Mouse (Mus musculus): Measurements from ENCODE around the gene Slc17a3. TPM values are rescaled to one million over a fixed set of nuclear protein-coding genes. Genes with fewer than 3 reads are reported as not detected.

Slc17a3 gene
- polyA plus RNA-seq, 1 experiment from 2014 or later, result 0.27 TPM

GRCm38 (mm10) chr13:23892592-23893268, 53.5 kb downstream of the Slc17a3 start:
- Histone ChIP-seq H3K4me3 (replicated peaks; ENCODE audit: low read length) (no peak overlapping the region), H3K9ac (ENCODE audit: low read length) (no peak overlapping the region), H3K4me1 (ENCODE audit: control insufficient read depth, insufficient read depth, low read length) (no peaks in the 10 kb centered on the region), H3K9me3 (replicated peaks; ENCODE audit: control insufficient read depth, low read length) (no peaks in the 10 kb centered on the region), H3K36me3 (ENCODE audit: control insufficient read depth, insufficient read depth, low read length) (no peaks in the 10 kb centered on the region), H3K4me2 (ENCODE audit: low read depth, low read length) (no peak overlapping the region), H3K27ac (ENCODE audit: low read length) (no peak overlapping the region), H3K27me3 (ENCODE audit: control insufficient read depth, insufficient read depth, low read length) (no peaks in the 10 kb centered on the region)
- WGBS, result 35% methylated on average over 9 of the region's 9 CpGs
- ATAC-seq (ENCODE audit: insufficient read depth, low FRiP score), result no peak

- Histone ChIP-seq H3K9ac (ENCODE audit: low read length) (no peak overlapping the region), H3K27ac (ENCODE audit: low read length) (no peak overlapping the region), H3K4me1 (ENCODE audit: control insufficient read depth, insufficient read depth, low read length) (no peaks in the 10 kb centered on the region), H3K4me2 (ENCODE audit: low read depth, low read length) (no peak overlapping the region), H3K36me3 (ENCODE audit: control insufficient read depth, insufficient read depth, low read length) (no peaks in the 10 kb centered on the region), H3K4me3 (replicated peaks; ENCODE audit: low read length) (no peak overlapping the region), H3K9me3 (replicated peaks; ENCODE audit: control insufficient read depth, low read length) (no peaks in the 10 kb centered on the region), H3K27me3 (ENCODE audit: control insufficient read depth, insufficient read depth, low read length) (no peaks in the 10 kb centered on the region)
- no peak for ATAC-seq (ENCODE audit: insufficient read depth, low FRiP score)
- 40% methylated on average over 4 of the region's 4 CpGs for WGBS
Measured at GRCm38 (mm10) chr13:23893269-23893593, 54.0 kb downstream of the Slc17a3 start.

GRCm38 (mm10) chr13:23898242-23898641, 59.0 kb downstream of the Slc17a3 start:
- no peaks in the 10 kb centered on the region for H3K4me1 ChIP-seq (ENCODE audit: control insufficient read depth, insufficient read depth, low read length)
- H3K27ac ChIP-seq (ENCODE audit: low read length), result no peak overlapping the region
- H3K36me3 ChIP-seq (ENCODE audit: control insufficient read depth, insufficient read depth, low read length), result no peaks in the 10 kb centered on the region
- H3K4me3 ChIP-seq (replicated peaks; ENCODE audit: low read length), result no peak overlapping the region
- H3K9me3 ChIP-seq (replicated peaks; ENCODE audit: control insufficient read depth, low read length), result no peaks in the 10 kb centered on the region
- H3K27me3 ChIP-seq (ENCODE audit: control insufficient read depth, insufficient read depth, low read length), result no peaks in the 10 kb centered on the region
- ATAC-seq (ENCODE audit: insufficient read depth, low FRiP score), result no peak
- H3K4me2 ChIP-seq (ENCODE audit: low read depth, low read length), result no peak overlapping the region
- no peak overlapping the region for H3K9ac ChIP-seq (ENCODE audit: low read length)
- WGBS, result 41% methylated on average over 6 of the region's 6 CpGs

GRCm38 (mm10) chr13:23906906-23907305, 67.7 kb downstream of the Slc17a3 start:
- H3K4me1 ChIP-seq (ENCODE audit: control insufficient read depth, insufficient read depth, low read length), result no peaks in the 10 kb centered on the region
- no peak overlapping the region for H3K27ac ChIP-seq (ENCODE audit: low read length)
- no peaks in the 10 kb centered on the region for H3K36me3 ChIP-seq (ENCODE audit: control insufficient read depth, insufficient read depth, low read length)
- ATAC-seq (ENCODE audit: insufficient read depth, low FRiP score), result no peak
- 94% methylated on average over 5 of the region's 5 CpGs for WGBS
- no peak overlapping the region for H3K9ac ChIP-seq (ENCODE audit: low read length)
- no peaks in the 10 kb centered on the region for H3K9me3 ChIP-seq (replicated peaks; ENCODE audit: control insufficient read depth, low read length)
- H3K4me3 ChIP-seq (replicated peaks; ENCODE audit: low read length), result no peak overlapping the region
- no peak overlapping the region for H3K4me2 ChIP-seq (ENCODE audit: low read depth, low read length)
- no peaks in the 10 kb centered on the region for H3K27me3 ChIP-seq (ENCODE audit: control insufficient read depth, insufficient read depth, low read length)

- Histone ChIP-seq H3K27ac (ENCODE audit: low read length) (no peak overlapping the region), H3K9ac (ENCODE audit: low read length) (no peak overlapping the region), H3K4me2 (ENCODE audit: low read depth, low read length) (no peak overlapping the region), H3K4me3 (replicated peaks; ENCODE audit: low read length) (no peak overlapping the region), H3K4me1 (ENCODE audit: control insufficient read depth, insufficient read depth, low read length) (no peaks in the 10 kb centered on the region), H3K27me3 (ENCODE audit: control insufficient read depth, insufficient read depth, low read length) (no peaks in the 10 kb centered on the region), H3K36me3 (ENCODE audit: control insufficient read depth, insufficient read depth, low read length) (no peaks in the 10 kb centered on the region), H3K9me3 (replicated peaks; ENCODE audit: control insufficient read depth, low read length) (no peaks in the 10 kb centered on the region)
- no peak for ATAC-seq (ENCODE audit: insufficient read depth, low FRiP score)
- WGBS, result 75% methylated on average over 5 of the region's 5 CpGs
Measured at GRCm38 (mm10) chr13:23910121-23910520, 70.9 kb downstream of the Slc17a3 start.

Other genes starting within 250 kb of the Slc17a3 start
- gene Hist1h2be, start 218.3 kb upstream of the Slc17a3 start, polyA plus RNA-seq (2015; fragmentation: Nextera tagmentation; extraction: Ambion mirVana), result 2.8 and 3.0 TPM in 2 replicates
- 11.3 and 16.6 TPM in 2 replicates for gene Hist1h1e, start 216.9 kb upstream of the Slc17a3 start, polyA plus RNA-seq (2015; fragmentation: Nextera tagmentation; extraction: Ambion mirVana)
- gene Hist1h2ac, start 155.5 kb upstream of the Slc17a3 start, polyA plus RNA-seq (2015; fragmentation: Nextera tagmentation; extraction: Ambion mirVana), result 1.7 TPM in 2 replicates
- gene Hist1h2bc, start 155.2 kb upstream of the Slc17a3 start, polyA plus RNA-seq (2015; fragmentation: Nextera tagmentation; extraction: Ambion mirVana), result 101 and 102 TPM in 2 replicates
- 0.14 TPM in 1 of 2 replicates, not detected in the other for gene Hist1h1t, start 143.6 kb upstream of the Slc17a3 start, polyA plus RNA-seq (2015; fragmentation: Nextera tagmentation; extraction: Ambion mirVana)
- 4.5 and 4.8 TPM in 2 replicates for gene Hist1h4c, start 141.0 kb upstream of the Slc17a3 start, polyA plus RNA-seq (2015; fragmentation: Nextera tagmentation; extraction: Ambion mirVana)
- 8.8 and 9.6 TPM in 2 replicates for gene Hfe, start 128.6 kb upstream of the Slc17a3 start, polyA plus RNA-seq (2015; fragmentation: Nextera tagmentation; extraction: Ambion mirVana)
- gene Hist1h1c, start 100.6 kb upstream of the Slc17a3 start, polyA plus RNA-seq (2015; fragmentation: Nextera tagmentation; extraction: Ambion mirVana), result 53.4 and 58.0 TPM in 2 replicates
- gene Hist1h3c, start 93.8 kb upstream of the Slc17a3 start, polyA plus RNA-seq (2015; fragmentation: Nextera tagmentation; extraction: Ambion mirVana), result 3.1 and 3.7 TPM in 2 replicates
- gene Hist1h2bb, start 92.7 kb upstream of the Slc17a3 start, polyA plus RNA-seq (2015; fragmentation: Nextera tagmentation; extraction: Ambion mirVana), result 1.00 and 2.9 TPM in 2 replicates
- 16.2 and 26.2 TPM in 2 replicates for gene Hist1h2ab, start 88.3 kb upstream of the Slc17a3 start, polyA plus RNA-seq (2015; fragmentation: Nextera tagmentation; extraction: Ambion mirVana)
- 7.0 and 7.5 TPM in 2 replicates for gene Hist1h3b, start 87.2 kb upstream of the Slc17a3 start, polyA plus RNA-seq (2015; fragmentation: Nextera tagmentation; extraction: Ambion mirVana)
- gene Hist1h4b, start 82.4 kb upstream of the Slc17a3 start, polyA plus RNA-seq (2015; fragmentation: Nextera tagmentation; extraction: Ambion mirVana), result 1.2 and 3.7 TPM in 2 replicates
- 0.28 and 1.5 TPM in 2 replicates for gene Hist1h4a, start 78.2 kb upstream of the Slc17a3 start, polyA plus RNA-seq (2015; fragmentation: Nextera tagmentation; extraction: Ambion mirVana)
- 2.0 and 3.5 TPM in 2 replicates for gene Hist1h3a, start 77.0 kb upstream of the Slc17a3 start, polyA plus RNA-seq (2015; fragmentation: Nextera tagmentation; extraction: Ambion mirVana)
- gene Hist1h1a, start 75.8 kb upstream of the Slc17a3 start, polyA plus RNA-seq (2015; fragmentation: Nextera tagmentation; extraction: Ambion mirVana), result 1.3 TPM in 2 replicates
- not detected in 2 replicates for gene Trim38, start 69.5 kb upstream of the Slc17a3 start, polyA plus RNA-seq (2015; fragmentation: Nextera tagmentation; extraction: Ambion mirVana)
- gene Slc17a2, start 32.4 kb upstream of the Slc17a3 start, polyA plus RNA-seq (2015; fragmentation: Nextera tagmentation; extraction: Ambion mirVana), result 0.06 and 0.11 TPM in 2 replicates
- 0.22 TPM in 1 of 2 replicates, not detected in the other for gene Slc17a1, start 28.3 kb downstream of the Slc17a3 start, polyA plus RNA-seq (2015; fragmentation: Nextera tagmentation; extraction: Ambion mirVana)
- gene Slc17a4, start 75.6 kb downstream of the Slc17a3 start, polyA plus RNA-seq (2015; fragmentation: Nextera tagmentation; extraction: Ambion mirVana), result 2.7 and 3.1 TPM in 2 replicates
- not detected in 2 replicates for gene Hist1h2ba, start 94.7 kb downstream of the Slc17a3 start, polyA plus RNA-seq (2015; fragmentation: Nextera tagmentation; extraction: Ambion mirVana)
- not detected in 2 replicates for gene Hist1h2aa, start 95.0 kb downstream of the Slc17a3 start, polyA plus RNA-seq (2015; fragmentation: Nextera tagmentation; extraction: Ambion mirVana)
- gene Scgn, start 151.8 kb downstream of the Slc17a3 start, polyA plus RNA-seq (2015; fragmentation: Nextera tagmentation; extraction: Ambion mirVana), result 4.9 and 6.1 TPM in 2 replicates